ENCODE assay signal across 8 mouse cellular contexts in genomic region chr16:32147589-32148207, GRCm38 (mm10). TPM values are rescaled to one million over a fixed set of nuclear protein-coding genes. Genes with fewer than 3 reads are reported as not detected.
DNase-seq lines count a peak whose midpoint lies in the region; ATAC-seq and TF ChIP-seq lines count a peak whose summit lies in the region.

No protein-coding gene starts in this region.

- no peaks in the 10 kb centered on the region for H3K4me1 ChIP-seq in brown adipose tissue, adult 24 weeks (ENCODE audit: control insufficient read depth, insufficient read depth, insufficient read length, low read length)
- H3K4me1 ChIP-seq in hindbrain, postnatal 0 days (ENCODE audit: insufficient read depth, low read length) = no peaks in the 10 kb centered on the region
- H3K4me1 ChIP-seq in midbrain, embryonic 14.5 days (ENCODE audit: control insufficient read depth, insufficient read depth, low read length) = no peaks in the 10 kb centered on the region

- H3K4me3 ChIP-seq in brown adipose tissue, adult 24 weeks (ENCODE audit: insufficient read depth, low read depth, low read length) = peak overlapping the region; percentile 32
- no peak overlapping the region for H3K4me3 ChIP-seq in hindbrain, postnatal 0 days (ENCODE audit: low read length)
- H3K4me3 ChIP-seq in midbrain, embryonic 14.5 days (replicated peaks; ENCODE audit: low read depth, low read length) = no peak overlapping the region

- TF ChIP-seq CTCF in hindbrain, postnatal 0 days (IDR thresholded peaks at IDR 0.05; ENCODE audit: low read depth) = no peak; the same call in 1 of the 2 replicates

- ATAC-seq in hindbrain, postnatal 0 days = peak; percentile 32; the same call in 1 of the 2 replicates
- no peak for ATAC-seq in midbrain, embryonic 14.5 days (ENCODE audit: low FRiP score, low TSS enrichment)

- no peaks in the 10 kb centered on the region for H3K27me3 ChIP-seq in hindbrain, postnatal 0 days (ENCODE audit: insufficient read depth, low read length)
- no peaks in the 10 kb centered on the region for H3K27me3 ChIP-seq in midbrain, embryonic 14.5 days (ENCODE audit: control insufficient read depth, insufficient read depth, low read length)

- intact Hi-C loops in left cerebral cortex, postnatal 10 days (cut with DNase I) = no loop called here

- no peak overlapping the region for H3K9ac ChIP-seq in hindbrain, postnatal 0 days (replicated peaks; ENCODE audit: low read length)
- no peak overlapping the region for H3K9ac ChIP-seq in midbrain, embryonic 14.5 days (replicated peaks; ENCODE audit: low read length)

- peak; percentile 51 for DNase-seq in kidney, adult 11 months
- DNase-seq in kidney, postnatal 10 days = no peak
- no peak for DNase-seq in hindbrain, postnatal 0 days (ENCODE audit: low spot score)
- DNase-seq in midbrain, embryonic 14.5 days = peak; percentile 39
- DNase-seq in ovary, postnatal 10 days (ENCODE audit: low spot score) = no peak
- DNase-seq in left cerebral cortex, postnatal 10 days (ENCODE audit: extremely low spot score in 1 of 2, low spot score in 2 of 2) = no peak
- no peak for DNase-seq in spleen, adult 18-20 months

- H3K27ac ChIP-seq in brown adipose tissue, adult 24 weeks (replicated peaks; ENCODE audit: low read depth, low read length) = peak overlapping the region; percentile 35
- H3K27ac ChIP-seq in hindbrain, postnatal 0 days = no peak overlapping the region
- H3K27ac ChIP-seq in midbrain, embryonic 14.5 days (replicated peaks; ENCODE audit: low read depth, low read length) = no peak overlapping the region

- 62% methylated on average over 11 of the region's 13 CpGs for WGBS in hindbrain, postnatal 0 days
- WGBS in midbrain, embryonic 14.5 days = 57% methylated on average over 11 of the region's 13 CpGs

- no peaks in the 10 kb centered on the region for H3K9me3 ChIP-seq in hindbrain, postnatal 0 days (ENCODE audit: low read length)
- no peaks in the 10 kb centered on the region for H3K9me3 ChIP-seq in midbrain, embryonic 14.5 days (ENCODE audit: control insufficient read depth, low read length)

- H3K36me3 ChIP-seq in hindbrain, postnatal 0 days (ENCODE audit: insufficient read depth, low read length) = no peaks in the 10 kb centered on the region
- no peaks in the 10 kb centered on the region for H3K36me3 ChIP-seq in midbrain, embryonic 14.5 days (ENCODE audit: control insufficient read depth, insufficient read depth, low read length)

- H3K4me2 ChIP-seq in hindbrain, postnatal 0 days (ENCODE audit: low read depth, low read length) = peak overlapping the region; percentile 38
- H3K4me2 ChIP-seq in midbrain, embryonic 14.5 days (ENCODE audit: low read length) = peak overlapping the region; percentile 28

RNA-seq across cellular contexts. Expression of gene Nrros, which starts 17.7 kb away (rescaled TPM):
- polyA plus RNA-seq in brown adipose tissue, adult 24 weeks (2012; ENCODE audit: insufficient read depth, insufficient read length, missing spikeins) = 3.3 and 6.0 TPM in 2 replicates
- total RNA-seq in hindbrain, postnatal 0 days (2014; rRNA removed) = 8.7 and 17.3 TPM in 2 replicates
- polyA plus RNA-seq in hindbrain, postnatal 0 days (2015; fragmentation: Nextera tagmentation; extraction: Ambion mirVana) = 5.4 and 6.7 TPM in 2 replicates
- 3.4 and 8.7 TPM in 2 replicates for polyA plus RNA-seq in midbrain, embryonic 14.5 days (2014; fragmentation: Nextera tagmentation; extraction: Ambion mirVana)
- 10 to 100 TPM in 1 of 2 experiments, 1 to 10 TPM in 1; 7.3 to 10.3 TPM for total RNA-seq in left cerebral cortex, postnatal 10 days (2021)

RNA-seq across cellular contexts. Expression of gene Bex6, which starts 31.9 kb away (rescaled TPM):
- not detected in 2 replicates for polyA plus RNA-seq in brown adipose tissue, adult 24 weeks (2012; ENCODE audit: insufficient read depth, insufficient read length, missing spikeins)
- total RNA-seq in hindbrain, postnatal 0 days (2014; rRNA removed) = not detected in 2 replicates
- polyA plus RNA-seq in hindbrain, postnatal 0 days (2015; fragmentation: Nextera tagmentation; extraction: Ambion mirVana) = not detected in 2 replicates
- polyA plus RNA-seq in midbrain, embryonic 14.5 days (2014; fragmentation: Nextera tagmentation; extraction: Ambion mirVana) = not detected in 2 replicates
- total RNA-seq in left cerebral cortex, postnatal 10 days (2021) = not detected

RNA-seq across cellular contexts. Expression of gene Cep19, which starts 48.1 kb away (rescaled TPM):
- polyA plus RNA-seq in brown adipose tissue, adult 24 weeks (2012; ENCODE audit: insufficient read depth, insufficient read length, missing spikeins) = 13.5 and 14.1 TPM in 2 replicates
- 20.1 and 28.2 TPM in 2 replicates for total RNA-seq in hindbrain, postnatal 0 days (2014; rRNA removed)
- polyA plus RNA-seq in hindbrain, postnatal 0 days (2015; fragmentation: Nextera tagmentation; extraction: Ambion mirVana) = 55.0 and 56.0 TPM in 2 replicates
- 47.5 and 50.9 TPM in 2 replicates for polyA plus RNA-seq in midbrain, embryonic 14.5 days (2014; fragmentation: Nextera tagmentation; extraction: Ambion mirVana)
- 10 to 100 TPM; 59.0 to 63.1 TPM for total RNA-seq in left cerebral cortex, postnatal 10 days (2021)

RNA-seq across cellular contexts. Expression of gene Pigx, which starts 48.2 kb away (rescaled TPM):
- 25.2 and 38.3 TPM in 2 replicates for polyA plus RNA-seq in brown adipose tissue, adult 24 weeks (2012; ENCODE audit: insufficient read depth, insufficient read length, missing spikeins)
- total RNA-seq in hindbrain, postnatal 0 days (2014; rRNA removed) = 46.5 and 47.3 TPM in 2 replicates
- 86.7 and 93.3 TPM in 2 replicates for polyA plus RNA-seq in hindbrain, postnatal 0 days (2015; fragmentation: Nextera tagmentation; extraction: Ambion mirVana)
- polyA plus RNA-seq in midbrain, embryonic 14.5 days (2014; fragmentation: Nextera tagmentation; extraction: Ambion mirVana) = 119 and 125 TPM in 2 replicates
- 10 to 100 TPM; 27.7 to 33.5 TPM for total RNA-seq in left cerebral cortex, postnatal 10 days (2021)

Comparison
In these comparisons a context has a peak if more than half of its experiments do, and no peak if none do; other contexts are left out.
1. DNase-seq: peak in kidney, adult 11 months (single experiment) and midbrain, embryonic 14.5 days (single experiment); none in kidney, postnatal 10 days (single experiment), hindbrain, postnatal 0 days (single experiment), ovary, postnatal 10 days (single experiment), left cerebral cortex, postnatal 10 days (0 of 2) and spleen, adult 18-20 months (0 of 2).